In genomic region chr5:95991339-95992292, GRCm38 (mm10) we compare ENCODE assay signal across 13 mouse cellular contexts. TPM values are rescaled to one million over a fixed set of nuclear protein-coding genes. Genes with fewer than 3 reads are reported as not detected.
DNase-seq lines count a peak whose midpoint lies in the region; ATAC-seq and TF ChIP-seq lines count a peak whose summit lies in the region.
"Had no signal": no experiment of that assay in that cellular context is flagged by ENCODE, and none has a peak within 500 bp of the region (broad histone marks: within the 10 kb centered on the region; RNA-seq: fewer than 3 reads in every experiment).

No protein-coding gene starts in this region.

- no peaks in the 10 kb centered on the region for H3K9me3 ChIP-seq in forebrain, embryonic 15.5 days
- H3K9me3 ChIP-seq in midbrain, embryonic 10.5 days (replicated peaks), result no peaks in the 10 kb centered on the region
- no peaks in the 10 kb centered on the region for H3K9me3 ChIP-seq in stomach, embryonic 14.5 days (ENCODE audit: control insufficient read depth, low read depth, low read length)
- H3K9me3 ChIP-seq: embryonic facial prominence, embryonic 12.5 days had no signal

- ATAC-seq in forebrain, embryonic 15.5 days (replicated peaks), result peak; percentile 79
- ATAC-seq in stomach, embryonic 14.5 days (ENCODE audit: insufficient number of reproducible peaks, insufficient read depth, low FRiP score, low read depth), result peak; percentile 72
- ATAC-seq: activated CD4-positive, CD25-positive, alpha-beta regulatory T cell, adult 4 months had no signal

- no peaks in the 10 kb centered on the region for H3K27me3 ChIP-seq in forebrain, embryonic 15.5 days
- H3K27me3 ChIP-seq in midbrain, embryonic 10.5 days (ENCODE audit: low read depth, poor library complexity, severe bottlenecking), result peaks cover 4% of the 10 kb centered on the region; the same call in 1 of the 2 replicates
- H3K27me3 ChIP-seq in stomach, embryonic 14.5 days (ENCODE audit: control insufficient read depth, insufficient read depth, low read length), result no peaks in the 10 kb centered on the region
- H3K27me3 ChIP-seq: embryonic facial prominence, embryonic 12.5 days had no signal

- H3K4me3 ChIP-seq in layer of hippocampus, adult 2 months, result no peak overlapping the region
- no peak overlapping the region for H3K4me3 ChIP-seq in forebrain, embryonic 15.5 days
- H3K4me3 ChIP-seq in midbrain, embryonic 10.5 days, result no peak overlapping the region
- no peak overlapping the region for H3K4me3 ChIP-seq in stomach, embryonic 14.5 days (ENCODE audit: low read depth, low read length)
- H3K4me3 ChIP-seq: embryonic facial prominence, embryonic 12.5 days had no signal

- no peaks in the 10 kb centered on the region for H3K36me3 ChIP-seq in forebrain, embryonic 15.5 days
- H3K36me3 ChIP-seq in midbrain, embryonic 10.5 days, result no peaks in the 10 kb centered on the region
- H3K36me3 ChIP-seq in stomach, embryonic 14.5 days (ENCODE audit: control insufficient read depth, insufficient read depth, low read length), result no peaks in the 10 kb centered on the region
- H3K36me3 ChIP-seq: embryonic facial prominence, embryonic 12.5 days had no signal

- H3K9ac ChIP-seq in forebrain, embryonic 15.5 days (replicated peaks), result no peak overlapping the region
- H3K9ac ChIP-seq in stomach, embryonic 14.5 days (replicated peaks; ENCODE audit: low read depth, low read length), result no peak overlapping the region
- H3K9ac ChIP-seq: embryonic facial prominence, embryonic 12.5 days had no signal

- H3K4me1 ChIP-seq in forebrain, embryonic 15.5 days, result peaks cover 4% of the 10 kb centered on the region; the same call in 1 of the 2 replicates
- H3K4me1 ChIP-seq in midbrain, embryonic 10.5 days, result peaks cover 12% of the 10 kb centered on the region
- peaks cover 8% of the 10 kb centered on the region; the same call in 1 of the 2 replicates for H3K4me1 ChIP-seq in stomach, embryonic 14.5 days (ENCODE audit: control insufficient read depth, insufficient read depth, low read length)

- WGBS in forebrain, embryonic 15.5 days, result 4% methylated on average over 12 of the region's 12 CpGs
- 7% methylated on average over 12 of the region's 12 CpGs for WGBS in midbrain, embryonic 10.5 days
- WGBS in stomach, embryonic 14.5 days, result 17% methylated on average over 12 of the region's 12 CpGs

- no peak for TF ChIP-seq CTCF in layer of hippocampus, adult 2 months (conservative IDR thresholded peaks at IDR 0.05)

- H3K27ac ChIP-seq in layer of hippocampus, adult 2 months, result peak overlapping the region; percentile 84
- H3K27ac ChIP-seq in forebrain, embryonic 15.5 days (replicated peaks), result no peak overlapping the region
- no peak overlapping the region for H3K27ac ChIP-seq in midbrain, embryonic 10.5 days (replicated peaks)
- no peak overlapping the region for H3K27ac ChIP-seq in stomach, embryonic 14.5 days (ENCODE audit: low read length)
- H3K27ac ChIP-seq: embryonic facial prominence, embryonic 12.5 days had no signal

- no peak overlapping the region for H3K4me2 ChIP-seq in forebrain, embryonic 15.5 days (replicated peaks)
- H3K4me2 ChIP-seq in stomach, embryonic 14.5 days (replicated peaks; ENCODE audit: low read depth, low read length), result no peak overlapping the region
- H3K4me2 ChIP-seq: embryonic facial prominence, embryonic 12.5 days had no signal

- DNase-seq in layer of hippocampus, adult 2 months (ENCODE audit: low spot score in 2 of 2), result no peak
- DNase-seq in layer of hippocampus, adult 9-10 months (ENCODE audit: low spot score), result no peak
- DNase-seq in midbrain, embryonic 10.5 days (ENCODE audit: low spot score), result peak; percentile 13
- no peak for DNase-seq in yolk sac, embryonic 10.5 days (ENCODE audit: low spot score)
- DNase-seq in B cell, adult 2 months, result no peak
- no peak for DNase-seq in cerebellum, adult 11 months
- DNase-seq: right cerebral cortex, postnatal 4 days had no signal

RNA-seq across cellular contexts. Expression of gene Cxcl13, which starts 34.9 kb away (rescaled TPM):
- total RNA-seq in layer of hippocampus, adult 2 months (2021), result not detected
- polyA plus RNA-seq in forebrain, embryonic 15.5 days (2015; fragmentation: Nextera tagmentation; extraction: Ambion mirVana), result 0.15 TPM in 1 of 2 replicates, not detected in the other
- polyA plus RNA-seq in midbrain, embryonic 10.5 days (2016; fragmentation: Nextera tagmentation; extraction: Ambion mirVana), result 0.20 TPM in 1 of 2 replicates, not detected in the other
- polyA plus RNA-seq in stomach, embryonic 14.5 days (2014; fragmentation: Nextera tagmentation; extraction: Ambion mirVana), result 23.7 and 24.5 TPM in 2 replicates
- total RNA-seq: neutrophil, adult 5-6 weeks had no signal
- polyA plus RNA-seq: limb, embryonic 11.5 days had no signal

Comparison
In these comparisons a context has a peak if more than half of its experiments do, and no peak if none do; other contexts are left out.
1. RNA of gene Cxcl13, which starts 34.9 kb away (polyA plus RNA-seq): 23.7 to 24.5 TPM in stomach, embryonic 14.5 days; 0.20 TPM in midbrain, embryonic 10.5 days and 0.15 TPM in forebrain, embryonic 15.5 days; every median in the first group is over 10 times any median in the second.